Mouse (Mus musculus): ENCODE data around the gene Bloc1s1. TPM values are rescaled to one million over a fixed set of nuclear protein-coding genes. Genes with fewer than 3 reads are reported as not detected.

Gene Bloc1s1
- polyA plus RNA-seq, 1 experiment from 2014 or later, result 140 TPM

DNA sequence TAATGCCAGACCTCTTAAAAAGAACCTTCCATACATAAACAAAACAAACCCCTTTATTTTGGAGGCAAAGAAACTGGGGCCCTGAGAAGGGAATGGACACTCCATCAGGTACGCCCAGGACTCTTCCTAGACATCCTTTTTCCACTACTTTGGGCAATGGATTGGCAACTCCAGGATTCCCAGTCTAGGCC lies 1.1 kb downstream of the Bloc1s1 start, which contains the start of gene Rdh5:
TSS of gene Rdh5 (minus strand) at position 67 of the 191 bp plus-strand sequence.
- Histone ChIP-seq H3K4me2 (peak within 1 kb of the TSS; percentile 83), H3K9me3 (ENCODE audit: control insufficient read depth, low read length) (no peaks in the 10 kb centered on the region), H3K36me3 (ENCODE audit: control insufficient read depth, insufficient read depth, low read length) (peaks cover 5% of the 10 kb centered on the region; the same call in 1 of the 2 replicates), H3K27me3 (replicated peaks; ENCODE audit: control insufficient read depth, insufficient read depth, low read length) (peaks cover 3% of the 10 kb centered on the region), H3K4me3 (ENCODE audit: low read depth, low read length) (peak within 1 kb of the TSS; percentile 79), H3K27ac (ENCODE audit: low read depth, low read length) (peak within 1 kb of the TSS; percentile 74), H3K9ac (ENCODE audit: low read depth, low read length) (peak within 1 kb of the TSS; percentile 83), H3K4me1 (replicated peaks; ENCODE audit: control insufficient read depth, insufficient read depth, low read length) (peaks cover 13% of the 10 kb centered on the region; the same call in 1 of the 2 replicates)
- WGBS, result 19% methylated on average over 1 of the region's 1 CpGs
- ATAC-seq (replicated peaks; ENCODE audit: low FRiP score) (no peak), DNase-seq (ENCODE audit: low spot score) (no peak)

DNA sequence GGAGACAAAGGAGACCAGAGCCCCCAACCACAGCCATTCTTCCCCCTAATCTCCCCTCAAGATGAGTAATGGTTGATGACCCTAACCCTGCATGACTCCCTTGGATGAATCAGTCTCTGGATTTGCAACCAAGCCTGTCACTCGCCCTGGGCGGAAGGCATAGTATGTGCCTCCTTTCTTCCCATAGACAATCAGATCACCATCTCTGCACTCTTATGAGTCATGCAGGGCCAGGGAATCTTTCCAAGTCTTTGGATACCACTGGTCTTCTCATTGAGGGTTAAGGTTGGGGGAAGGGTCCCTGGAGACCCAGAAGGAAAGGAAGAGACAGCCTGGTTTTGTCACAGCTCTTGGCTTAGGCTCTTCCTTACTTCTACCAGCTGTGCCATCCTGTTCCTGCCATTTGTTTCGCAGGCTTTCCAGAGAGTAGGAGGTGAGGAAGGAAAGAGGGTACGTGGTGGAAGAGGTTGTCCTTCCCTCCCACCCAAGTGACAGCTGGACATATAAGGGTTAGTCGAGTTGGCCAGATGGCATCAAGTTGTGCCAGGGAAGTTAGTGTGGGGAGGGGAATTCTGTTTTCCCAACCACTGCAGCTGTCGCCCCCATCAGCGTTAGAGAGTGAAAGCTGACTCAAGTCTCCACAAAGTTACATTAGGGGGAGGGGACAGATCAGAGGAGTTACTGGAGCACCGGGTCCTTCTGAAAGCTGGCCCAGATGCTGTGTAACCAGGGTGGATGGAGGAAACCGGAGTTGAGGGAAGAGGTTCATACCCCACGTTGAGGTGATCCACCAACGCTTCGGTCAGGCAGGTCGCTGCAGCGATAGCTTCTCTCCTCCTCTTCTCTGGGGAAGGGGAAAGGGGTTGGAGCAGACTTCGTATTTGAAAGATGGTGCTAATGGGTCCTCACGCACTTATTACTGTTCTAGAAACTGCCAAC lies 1.7 kb downstream of the Bloc1s1 start:
- Histone ChIP-seq H3K4me3 (ENCODE audit: low read depth, low read length) (peak overlapping the region; percentile 79), H3K36me3 (ENCODE audit: control insufficient read depth, insufficient read depth, low read length) (peaks cover 5% of the 10 kb centered on the region; the same call in 1 of the 2 replicates), H3K4me1 (replicated peaks; ENCODE audit: control insufficient read depth, insufficient read depth, low read length) (peaks cover 13% of the 10 kb centered on the region; the same call in 1 of the 2 replicates), H3K27me3 (replicated peaks; ENCODE audit: control insufficient read depth, insufficient read depth, low read length) (no peaks in the 10 kb centered on the region; the same call in none of the 2 replicates), H3K4me2 (peak overlapping the region; percentile 83), H3K9ac (ENCODE audit: low read depth, low read length) (peak overlapping the region; percentile 83), H3K27ac (ENCODE audit: low read depth, low read length) (no peak overlapping the region), H3K9me3 (ENCODE audit: control insufficient read depth, low read length) (no peaks in the 10 kb centered on the region)
- DNase-seq (ENCODE audit: low spot score) (no peak), ATAC-seq (replicated peaks; ENCODE audit: low FRiP score) (no peak)
- 71% methylated on average over 16 of the region's 16 CpGs for WGBS

DNA sequence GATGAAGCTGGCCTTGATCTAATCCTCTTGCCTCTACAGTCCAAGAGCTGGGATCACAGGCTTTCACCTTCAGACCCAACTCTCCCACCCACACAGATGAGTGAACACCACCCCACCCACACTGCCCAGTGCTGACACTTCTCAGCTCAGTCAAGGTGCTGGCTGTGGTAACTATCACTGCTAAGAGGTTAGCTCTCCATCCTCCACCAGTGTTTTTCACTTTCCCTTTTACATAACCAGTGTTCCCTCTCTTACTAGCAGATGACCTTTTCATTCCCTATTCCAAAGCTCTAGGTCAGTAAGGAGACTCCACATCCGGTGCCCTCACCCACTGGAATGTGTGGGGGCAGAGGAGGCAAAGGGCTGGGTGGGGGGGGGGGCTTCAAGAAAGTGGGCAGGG lies 2.6 kb downstream of the Bloc1s1 start:
- Histone ChIP-seq H3K9me3 (ENCODE audit: control insufficient read depth, low read length) (no peaks in the 10 kb centered on the region), H3K27me3 (replicated peaks; ENCODE audit: control insufficient read depth, insufficient read depth, low read length) (no peaks in the 10 kb centered on the region; the same call in none of the 2 replicates), H3K36me3 (ENCODE audit: control insufficient read depth, insufficient read depth, low read length) (peaks cover 5% of the 10 kb centered on the region; the same call in 1 of the 2 replicates), H3K4me1 (replicated peaks; ENCODE audit: control insufficient read depth, insufficient read depth, low read length) (peaks cover 13% of the 10 kb centered on the region; the same call in 1 of the 2 replicates), H3K4me3 (ENCODE audit: low read depth, low read length) (no peak overlapping the region), H3K27ac (ENCODE audit: low read depth, low read length) (no peak overlapping the region), H3K4me2 (no peak overlapping the region), H3K9ac (ENCODE audit: low read depth, low read length) (no peak overlapping the region)
- 55% methylated on average over 1 of the region's 1 CpGs for WGBS
- DNase-seq (ENCODE audit: low spot score) (no peak), ATAC-seq (replicated peaks; ENCODE audit: low FRiP score) (no peak)

DNA sequence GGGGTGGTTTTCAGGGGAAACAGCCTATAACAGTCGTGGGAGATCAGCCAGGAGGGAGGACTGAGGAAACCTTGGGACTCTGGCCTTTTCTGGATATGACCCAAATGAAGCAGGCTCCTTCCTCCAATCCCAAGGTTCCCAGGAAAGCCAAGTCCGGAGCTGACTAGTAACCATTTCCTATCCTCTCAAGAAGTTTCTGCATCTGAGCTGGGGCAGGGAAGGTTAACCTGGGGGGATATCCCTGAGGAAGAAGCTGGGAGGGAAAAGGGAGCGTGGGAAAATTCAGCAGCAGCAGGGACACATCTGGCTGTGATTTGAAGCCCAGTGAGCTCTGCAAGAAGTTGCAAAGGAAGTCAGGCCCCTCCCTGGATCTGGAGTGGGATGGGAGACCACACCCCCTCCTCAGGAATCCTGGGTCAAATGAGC lies 3.1 kb downstream of the Bloc1s1 start:
- Histone ChIP-seq H3K9ac (ENCODE audit: low read depth, low read length) (no peak overlapping the region), H3K4me2 (no peak overlapping the region), H3K4me1 (replicated peaks; ENCODE audit: control insufficient read depth, insufficient read depth, low read length) (peaks cover 13% of the 10 kb centered on the region; the same call in 1 of the 2 replicates), H3K4me3 (ENCODE audit: low read depth, low read length) (no peak overlapping the region), H3K27ac (ENCODE audit: low read depth, low read length) (no peak overlapping the region), H3K27me3 (replicated peaks; ENCODE audit: control insufficient read depth, insufficient read depth, low read length) (no peaks in the 10 kb centered on the region; the same call in 1 of the 2 replicates), H3K36me3 (ENCODE audit: control insufficient read depth, insufficient read depth, low read length) (peaks cover 5% of the 10 kb centered on the region; the same call in 1 of the 2 replicates), H3K9me3 (ENCODE audit: control insufficient read depth, low read length) (no peaks in the 10 kb centered on the region)
- DNase-seq (ENCODE audit: low spot score) (no peak), ATAC-seq (replicated peaks; ENCODE audit: low FRiP score) (no peak)
- 71% methylated on average over 3 of the region's 3 CpGs for WGBS

DNA sequence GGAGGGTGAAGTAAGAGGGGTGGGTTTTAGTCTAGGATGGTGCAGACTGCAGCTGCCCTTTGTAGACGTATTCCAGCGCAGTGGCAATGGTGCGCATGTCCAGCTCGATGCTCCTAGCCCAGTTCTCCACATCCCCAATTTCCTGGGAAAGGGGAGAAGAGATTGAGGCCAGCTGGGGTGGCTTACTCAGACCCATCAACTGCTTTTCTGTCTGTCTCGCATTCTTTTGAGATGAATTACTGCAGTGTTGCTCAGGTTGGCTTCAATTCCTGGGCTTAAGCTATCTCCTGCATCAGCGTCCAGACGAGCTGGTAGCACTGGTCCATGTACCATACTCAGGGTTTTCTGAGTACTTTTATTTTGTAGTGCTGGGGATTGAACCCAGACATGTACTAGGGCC lies 3.9 kb downstream of the Bloc1s1 start:
- Histone ChIP-seq H3K4me1 (replicated peaks; ENCODE audit: control insufficient read depth, insufficient read depth, low read length) (peaks cover 13% of the 10 kb centered on the region; the same call in 1 of the 2 replicates), H3K36me3 (ENCODE audit: control insufficient read depth, insufficient read depth, low read length) (peaks cover 5% of the 10 kb centered on the region; the same call in 1 of the 2 replicates), H3K4me3 (ENCODE audit: low read depth, low read length) (no peak overlapping the region), H3K9ac (ENCODE audit: low read depth, low read length) (no peak overlapping the region), H3K27me3 (replicated peaks; ENCODE audit: control insufficient read depth, insufficient read depth, low read length) (no peaks in the 10 kb centered on the region; the same call in 1 of the 2 replicates), H3K27ac (ENCODE audit: low read depth, low read length) (no peak overlapping the region), H3K4me2 (no peak overlapping the region), H3K9me3 (ENCODE audit: control insufficient read depth, low read length) (no peaks in the 10 kb centered on the region)
- 85% methylated on average over 7 of the region's 7 CpGs for WGBS
- no peak for ATAC-seq (replicated peaks; ENCODE audit: low FRiP score)
- no peak for DNase-seq (ENCODE audit: low spot score)

DNA sequence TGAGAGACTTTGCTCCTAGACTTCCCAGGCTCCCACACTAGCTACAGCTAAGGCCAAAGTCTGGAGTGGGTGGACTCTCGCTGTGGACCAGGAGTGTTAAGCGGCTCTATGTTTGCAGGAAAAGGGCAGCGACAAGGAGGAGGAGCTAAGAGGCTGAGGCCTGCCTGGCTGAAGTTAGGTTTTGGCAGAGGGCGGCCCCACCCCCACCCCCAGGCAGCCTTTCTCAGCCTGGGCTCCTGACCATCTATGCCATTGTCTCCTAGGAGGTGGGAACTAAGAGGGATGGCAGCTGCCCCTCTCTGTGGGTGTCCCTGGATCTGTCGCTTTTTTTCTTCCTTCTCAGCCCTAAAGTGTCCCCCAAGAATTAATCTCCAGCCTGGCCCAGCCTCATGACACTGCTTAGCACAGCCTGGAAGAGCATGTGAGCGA lies 4.6 kb downstream of the Bloc1s1 start:
- no peak overlapping the region for H3K4me2 ChIP-seq
- peaks cover 13% of the 10 kb centered on the region; the same call in 1 of the 2 replicates for H3K4me1 ChIP-seq (replicated peaks; ENCODE audit: control insufficient read depth, insufficient read depth, low read length)
- H3K27ac ChIP-seq (ENCODE audit: low read depth, low read length), result peak overlapping the region; percentile 26; the same call in 1 of the 2 replicates
- ATAC-seq (replicated peaks; ENCODE audit: low FRiP score) (no peak), DNase-seq (ENCODE audit: low spot score) (no peak)
- peaks cover 7% of the 10 kb centered on the region for H3K36me3 ChIP-seq (ENCODE audit: control insufficient read depth, insufficient read depth, low read length)
- H3K4me3 ChIP-seq (ENCODE audit: low read depth, low read length), result no peak overlapping the region
- WGBS, result 28% methylated on average over 6 of the region's 6 CpGs
- H3K9ac ChIP-seq (ENCODE audit: low read depth, low read length), result no peak overlapping the region
- H3K9me3 ChIP-seq (ENCODE audit: control insufficient read depth, low read length), result no peaks in the 10 kb centered on the region
- H3K27me3 ChIP-seq (replicated peaks; ENCODE audit: control insufficient read depth, insufficient read depth, low read length), result no peaks in the 10 kb centered on the region; the same call in 1 of the 2 replicates

DNA sequence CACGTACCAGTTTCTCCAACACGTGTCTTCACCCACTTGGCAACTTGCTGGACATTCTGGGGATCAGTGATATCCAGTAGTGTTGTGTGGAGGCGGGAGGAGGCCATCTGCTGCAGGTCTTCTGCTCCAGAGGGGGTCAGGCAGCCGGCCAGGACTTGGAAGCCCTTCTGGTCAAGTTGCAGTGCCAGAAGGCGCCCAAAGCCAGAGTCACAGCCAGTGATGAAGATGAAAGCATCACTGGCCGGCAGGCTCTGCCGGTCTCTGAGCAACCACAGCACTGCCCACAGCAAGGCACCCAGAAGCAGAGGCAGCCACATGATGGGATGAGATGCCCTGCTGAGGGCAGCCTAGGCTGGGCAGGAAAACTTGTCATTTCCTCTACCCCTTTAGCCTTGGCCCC lies 5.6 kb downstream of the Bloc1s1 start:
- WGBS, result 75% methylated on average over 7 of the region's 7 CpGs
- Histone ChIP-seq H3K4me2 (no peak overlapping the region), H3K36me3 (ENCODE audit: control insufficient read depth, insufficient read depth, low read length) (peaks cover 12% of the 10 kb centered on the region)

DNA sequence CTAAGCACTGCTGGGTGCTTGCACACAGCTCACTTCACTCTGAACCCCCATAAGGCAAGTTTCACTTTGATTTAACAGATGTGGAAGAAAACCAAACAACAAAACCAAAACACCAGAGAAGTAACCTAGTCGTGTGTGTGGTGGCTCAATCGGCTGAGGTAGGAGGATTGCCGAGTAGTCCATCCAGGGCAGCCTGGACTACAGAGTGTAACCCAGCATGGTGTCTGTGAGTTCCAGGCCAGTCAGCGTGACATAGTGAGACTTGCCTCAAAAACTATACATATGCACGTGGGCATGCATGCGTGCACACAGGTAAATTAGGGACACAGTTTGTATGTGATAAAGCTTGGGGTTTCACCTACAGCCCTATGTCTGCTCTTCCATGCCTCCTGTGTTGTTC lies 6.4 kb downstream of the Bloc1s1 start:
- WGBS, result 90% methylated on average over 6 of the region's 6 CpGs
- Histone ChIP-seq H3K36me3 (ENCODE audit: control insufficient read depth, insufficient read depth, low read length) (peaks cover 12% of the 10 kb centered on the region), H3K27me3 (replicated peaks; ENCODE audit: control insufficient read depth, insufficient read depth, low read length) (no peaks in the 10 kb centered on the region), H3K4me3 (ENCODE audit: low read depth, low read length) (no peak overlapping the region), H3K9ac (ENCODE audit: low read depth, low read length) (no peak overlapping the region), H3K9me3 (ENCODE audit: control insufficient read depth, low read length) (no peaks in the 10 kb centered on the region), H3K4me1 (replicated peaks; ENCODE audit: control insufficient read depth, insufficient read depth, low read length) (peaks cover 4% of the 10 kb centered on the region; the same call in 1 of the 2 replicates), H3K27ac (ENCODE audit: low read depth, low read length) (no peak overlapping the region), H3K4me2 (no peak overlapping the region)
- ATAC-seq (replicated peaks; ENCODE audit: low FRiP score) (no peak), DNase-seq (ENCODE audit: low spot score) (no peak)

More for the DNA sequence above, 5.6 kb downstream of the Bloc1s1 start:
- ATAC-seq (replicated peaks; ENCODE audit: low FRiP score) (no peak), DNase-seq (ENCODE audit: low spot score) (no peak)
- Histone ChIP-seq H3K27me3 (replicated peaks; ENCODE audit: control insufficient read depth, insufficient read depth, low read length) (no peaks in the 10 kb centered on the region), H3K4me1 (replicated peaks; ENCODE audit: control insufficient read depth, insufficient read depth, low read length) (peaks cover 7% of the 10 kb centered on the region; the same call in 1 of the 2 replicates), H3K27ac (ENCODE audit: low read depth, low read length) (no peak overlapping the region; the same call in 1 of the 2 replicates), H3K9ac (ENCODE audit: low read depth, low read length) (no peak overlapping the region; the same call in 1 of the 2 replicates), H3K9me3 (ENCODE audit: control insufficient read depth, low read length) (no peaks in the 10 kb centered on the region), H3K4me3 (ENCODE audit: low read depth, low read length) (no peak overlapping the region)
